Mouse (Mus musculus) layer of hippocampus, adult 18-20 months (tissue): ENCODE data around the gene Rin3. TPM values are rescaled to one million over a fixed set of nuclear protein-coding genes. Genes with fewer than 3 reads are reported as not detected.
"Not testable (repeated sequence)": the region's sequence is repeated elsewhere in the genome, so short reads cannot be mapped to it uniquely, and the experiment has no call there.

Source experiments
- DNase-seq, 2 experiments: peaks; one replicate each; pipeline ENCODE4 v3.0.0; 2022; ENCODE audit warnings: low spot score in 2 of 2
- long read RNA-seq: library from polyadenylated mRNA; stranded (forward); transcript quantifications from one replicate; pipeline ENCODE4 v2.0.0, GENCODE M21; 2021
- total RNA-seq, 2 experiments: library from RNA; stranded (reverse); gene quantifications; 2 replicates each; pipeline ENCODE4 v1.2.3; 2021

The Rin3 gene
- total RNA-seq: 1 to 10 TPM; 3.0 to 3.3 TPM
- long read RNA-seq: 0 reads

DNA sequence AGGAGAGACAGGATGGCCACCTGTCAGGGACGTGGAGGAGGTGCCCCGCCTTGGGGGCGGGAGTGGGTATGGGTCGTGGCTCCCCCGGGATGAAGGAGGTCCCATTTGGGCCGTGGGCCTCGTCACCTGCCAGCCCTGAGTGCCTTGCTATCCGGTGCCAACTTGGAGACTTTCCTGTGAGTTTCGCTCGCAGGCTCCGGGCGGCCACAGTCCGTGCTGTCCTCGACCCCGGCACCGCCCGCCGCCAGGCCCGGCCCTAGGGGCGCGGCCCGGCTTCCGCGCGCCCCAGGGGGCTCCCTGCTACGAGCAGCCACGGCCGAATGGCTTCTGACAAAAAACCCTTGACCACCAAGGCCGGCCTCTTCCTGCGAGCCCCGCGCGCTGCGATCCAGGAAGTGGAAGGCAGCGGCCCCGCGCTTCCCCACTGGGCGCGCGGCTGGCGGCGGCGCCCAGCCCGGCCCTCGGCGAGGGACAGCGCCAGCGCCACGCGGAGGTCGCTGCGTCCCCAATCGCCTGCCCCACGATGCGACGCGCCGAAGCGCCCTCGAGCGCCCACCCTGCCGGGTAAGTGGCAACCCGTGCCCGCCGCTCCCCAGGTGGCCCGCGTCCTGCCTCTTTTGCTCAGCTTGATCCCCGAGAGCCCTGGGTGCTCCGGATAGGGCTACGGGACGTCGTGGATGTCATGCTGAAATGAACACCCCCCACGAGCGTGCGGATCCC is at the start of gene Rin3:
Gene Rin3 (plus strand): TSS at position 286 of the 720 bp plus-strand sequence.
- no peak for DNase-seq

DNA sequence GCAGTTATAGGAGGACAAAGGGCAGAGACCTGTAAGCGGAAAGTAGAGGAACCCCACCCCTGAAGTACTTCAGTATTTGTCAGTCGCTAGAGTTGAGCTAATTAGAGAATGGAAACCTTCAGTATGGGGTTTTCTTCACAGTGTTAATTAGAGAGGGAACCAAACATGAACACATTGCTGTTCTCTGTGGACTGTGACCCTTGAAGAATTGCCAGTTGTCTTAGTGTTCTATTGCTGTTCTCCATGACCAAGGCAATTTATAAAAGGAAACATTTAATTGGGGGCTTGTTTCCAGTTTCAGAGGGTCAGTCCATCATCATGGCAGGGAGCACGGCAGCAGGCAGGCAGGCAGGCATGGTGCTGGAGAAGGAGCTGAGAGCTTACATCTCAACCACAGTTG is 47.3 kb upstream of the Rin3 start:
- no peak for DNase-seq

DNA sequence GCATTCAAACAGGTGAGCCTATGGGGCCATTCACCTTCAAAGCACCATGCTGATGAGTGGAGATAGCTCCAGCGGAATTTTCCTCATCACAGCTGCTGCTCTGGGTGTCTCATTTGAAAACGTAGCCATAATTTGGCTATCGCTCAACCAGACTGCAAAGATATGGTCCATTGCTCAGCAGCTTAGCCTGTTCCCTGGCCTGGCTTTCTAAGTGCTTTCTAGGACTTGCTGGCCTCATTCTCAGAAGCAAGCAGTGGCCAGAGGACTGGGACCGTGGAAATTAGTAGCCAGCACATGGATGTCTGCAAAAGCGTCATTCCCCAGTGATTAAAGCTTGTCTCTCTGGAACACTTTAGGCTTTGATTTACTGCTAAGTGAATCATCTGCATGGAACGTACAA is 46.5 kb upstream of the Rin3 start:
- no peak for DNase-seq

DNA sequence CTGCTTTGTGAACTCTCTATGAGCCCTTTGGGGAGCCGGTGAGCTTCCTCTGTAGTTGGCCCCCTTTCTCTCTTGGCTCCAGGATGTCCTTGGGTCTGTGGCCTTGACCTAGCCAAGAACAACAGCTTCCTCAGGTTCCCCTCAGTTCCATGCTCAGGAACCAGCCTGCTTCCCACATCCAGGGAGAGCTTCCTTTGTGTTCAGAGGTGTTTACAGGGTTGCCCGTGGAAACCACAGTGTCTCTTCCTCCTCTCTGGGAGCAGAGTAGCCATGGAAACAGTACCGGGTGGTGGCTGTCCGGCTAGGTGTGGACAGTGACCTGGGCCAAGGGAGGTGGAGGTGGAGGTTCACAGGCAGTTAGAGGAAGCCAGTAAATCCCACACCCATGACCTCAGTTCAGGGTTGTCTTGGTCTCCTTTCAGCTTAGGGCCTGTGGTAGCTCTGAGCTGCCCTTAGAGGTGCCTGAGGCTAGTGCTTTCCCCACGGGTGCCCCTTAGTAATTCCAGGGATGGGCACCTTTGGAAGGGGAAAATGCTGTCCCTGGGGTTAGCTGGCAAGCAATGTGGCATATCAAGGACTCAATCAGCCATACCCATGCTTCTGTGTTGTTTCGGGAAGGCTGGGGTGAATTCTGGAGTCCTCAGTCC is 40.6 kb upstream of the Rin3 start:
- DNase-seq: no peak

DNA sequence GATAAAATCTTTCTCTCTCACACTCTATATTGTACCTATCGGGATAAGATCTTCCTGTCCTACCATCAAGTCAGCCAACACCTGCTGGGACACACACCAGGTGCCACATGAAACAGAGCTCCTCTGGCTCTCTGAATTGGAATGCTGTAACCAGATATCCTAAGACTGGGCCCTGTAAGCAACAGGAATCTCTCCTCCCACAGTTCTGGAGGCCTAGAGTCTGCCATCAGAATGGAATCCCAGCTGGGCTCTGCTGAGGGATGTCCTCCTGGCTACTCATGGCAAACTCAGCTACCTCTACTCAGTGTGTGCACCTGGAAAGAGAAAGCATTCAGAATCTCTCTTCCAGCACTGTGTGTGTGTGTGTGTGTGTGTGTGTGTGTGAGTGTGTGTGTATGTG is 38.9 kb upstream of the Rin3 start:
- DNase-seq: no peak

DNA sequence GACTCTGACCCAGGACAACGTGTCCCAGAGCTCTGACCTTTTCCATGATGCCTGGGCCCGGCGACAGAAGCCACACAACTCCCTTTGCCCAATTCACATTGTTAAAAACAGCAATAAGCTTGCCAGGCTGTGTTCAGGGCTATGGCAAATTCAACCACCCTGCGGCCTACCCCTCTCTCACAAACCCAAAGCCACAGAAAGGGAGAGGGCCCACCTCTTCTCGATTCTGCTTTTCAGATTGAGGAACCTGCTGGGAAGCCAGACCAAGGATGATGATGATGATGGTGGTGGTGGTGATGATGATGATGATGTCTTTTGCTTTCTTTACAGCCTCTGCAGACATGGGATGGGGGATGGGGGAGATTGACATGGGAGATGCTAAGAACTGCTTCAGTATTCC is 36.6 kb upstream of the Rin3 start:
- no peak for DNase-seq

DNA sequence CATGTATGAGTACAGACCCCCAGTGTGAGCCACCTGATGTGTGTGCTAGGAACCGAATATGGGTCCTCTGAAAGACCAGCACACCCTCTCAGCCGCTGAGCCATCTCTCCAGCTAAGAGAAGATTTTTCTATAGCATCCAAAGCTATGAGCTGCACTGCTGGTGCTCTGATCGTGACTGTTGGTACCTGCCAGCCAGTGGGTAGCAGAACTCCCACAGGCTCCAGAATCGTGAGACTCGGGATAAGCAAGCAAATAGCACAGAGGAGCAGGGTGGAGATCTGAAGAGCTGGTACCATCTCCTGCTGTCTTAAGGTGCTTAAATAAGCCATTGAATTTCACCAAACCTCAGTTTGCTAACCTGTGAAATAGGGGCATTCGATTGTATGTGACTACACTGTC is 34.7 kb upstream of the Rin3 start:
- no peak for DNase-seq

DNA sequence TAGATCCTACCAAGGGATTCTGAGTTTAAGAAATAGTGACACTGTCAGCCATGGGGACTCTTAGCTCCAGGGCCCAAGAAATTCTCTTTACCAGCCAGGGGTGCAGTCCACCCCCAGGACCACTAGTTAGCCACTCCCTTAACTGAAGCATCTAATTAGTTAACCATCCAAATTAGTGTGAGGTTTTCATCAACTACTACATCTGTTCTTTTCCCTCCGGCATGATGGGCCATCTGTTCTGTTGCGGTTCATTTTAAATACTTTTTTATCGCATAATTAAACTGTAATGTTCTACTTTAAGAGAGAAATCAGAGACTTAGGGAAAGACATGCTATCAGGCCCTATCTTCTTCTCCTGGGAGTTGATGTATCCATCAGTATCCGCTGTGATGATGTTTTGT is 32.5 kb upstream of the Rin3 start:
- peak; percentile 38 to 72 for DNase-seq

DNA sequence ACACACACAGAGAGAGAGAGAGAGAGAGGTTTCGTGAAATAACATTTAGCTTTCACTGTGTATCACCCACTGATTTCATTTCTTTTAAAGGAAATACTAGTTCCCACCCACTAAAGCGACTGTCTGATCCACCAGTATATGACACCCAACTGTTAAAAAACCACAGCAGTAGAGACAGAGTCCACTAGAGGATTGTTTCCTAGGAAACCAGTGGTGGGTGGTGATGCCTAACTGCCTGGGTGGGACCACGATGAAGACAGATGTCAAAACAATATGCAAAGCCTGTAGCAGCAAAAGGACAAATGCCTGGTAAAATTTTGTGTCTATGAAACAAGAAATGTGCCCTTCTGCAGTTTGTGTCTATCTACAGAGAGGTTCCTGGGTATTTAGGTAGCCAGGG is 31.8 kb upstream of the Rin3 start:
- peak; percentile 47 to 77 for DNase-seq

DNA sequence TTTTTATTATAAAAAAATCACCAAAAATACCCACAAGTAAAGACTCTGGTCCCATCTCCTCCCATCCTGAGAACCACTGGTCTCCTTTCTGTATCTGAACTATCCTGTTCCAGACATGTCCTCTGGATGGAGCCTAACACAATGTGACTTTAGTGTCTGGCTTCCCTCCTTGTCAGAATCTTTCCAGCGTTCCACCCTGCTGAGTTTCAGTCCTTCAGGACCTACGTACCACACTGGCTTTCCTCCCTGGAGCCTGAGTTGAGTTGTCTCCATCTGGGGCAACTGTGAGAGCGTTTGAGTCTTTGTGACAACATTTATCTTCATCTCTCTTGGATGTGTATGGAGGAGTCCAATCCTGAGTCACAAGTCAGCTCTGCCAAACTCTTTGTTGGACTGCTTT is 30.9 kb upstream of the Rin3 start:
- DNase-seq: no peak

DNA sequence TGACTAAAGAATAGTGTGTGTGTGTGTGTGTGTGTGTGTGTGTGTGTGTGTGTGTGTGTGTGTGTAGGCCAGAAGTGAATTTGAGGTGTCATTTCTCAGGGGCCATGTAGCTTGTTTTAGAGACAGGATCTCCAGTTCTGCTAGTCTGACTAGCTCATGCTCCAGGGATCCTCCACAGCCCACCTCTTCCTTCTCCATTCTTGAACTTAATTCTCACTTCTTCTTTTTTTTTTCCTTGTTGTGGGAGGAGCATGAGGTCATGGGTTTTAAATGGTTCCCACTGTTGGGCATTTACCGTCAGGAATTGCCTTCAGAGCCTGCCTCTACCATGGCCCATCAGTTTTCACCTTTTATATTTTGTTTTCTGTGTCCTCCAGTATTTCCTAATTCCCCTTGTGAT is 30.3 kb upstream of the Rin3 start:
- no peak for DNase-seq

DNA sequence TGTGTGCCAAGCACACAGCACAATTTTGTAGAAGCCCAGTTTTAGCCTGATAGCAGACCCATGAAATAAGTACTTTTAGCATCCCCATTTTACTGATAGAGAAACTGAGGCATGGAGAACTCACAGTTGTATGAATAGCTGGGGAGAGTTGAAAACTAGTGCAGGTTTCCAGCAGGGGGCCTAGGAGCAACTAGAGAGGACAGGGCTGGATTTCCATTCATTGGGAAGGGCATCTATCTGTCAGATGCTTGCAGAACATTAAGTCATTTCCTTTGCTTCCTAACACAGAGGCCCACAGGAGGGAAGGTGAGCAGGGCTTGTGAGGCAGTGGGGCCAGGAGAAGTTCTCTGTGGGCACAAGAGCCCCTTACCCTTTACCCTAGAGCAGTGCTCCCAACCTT is 27.8 kb upstream of the Rin3 start:
- DNase-seq: no peak

DNA sequence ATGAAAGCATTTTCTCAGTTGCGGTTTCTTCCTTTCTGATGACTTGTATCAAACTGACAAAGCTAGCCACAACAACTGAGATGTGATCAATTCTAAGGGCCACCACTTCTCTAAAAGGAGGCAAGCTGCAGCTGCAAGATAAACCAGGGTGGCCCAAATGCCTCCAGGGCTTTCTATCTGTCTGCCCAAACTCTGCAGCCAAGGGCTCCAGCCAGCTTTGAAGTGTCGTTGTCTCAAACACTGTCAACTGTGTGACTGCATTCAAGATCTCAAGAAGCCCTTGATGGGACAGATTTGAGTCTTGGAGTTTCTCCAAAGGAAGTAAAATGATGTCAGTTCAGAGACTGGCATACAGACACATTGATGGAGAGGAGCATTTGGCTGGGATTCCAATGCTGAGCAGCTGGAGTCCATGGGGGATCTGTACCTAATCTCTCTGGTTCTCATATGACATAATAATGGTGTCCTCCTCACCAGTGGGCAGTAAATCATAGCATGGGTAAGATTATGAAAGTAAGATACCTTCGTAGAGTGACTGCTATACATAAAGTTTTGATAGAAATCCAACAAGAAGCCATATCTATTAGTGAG is 24.2 kb upstream of the Rin3 start:
- DNase-seq: no peak

DNA sequence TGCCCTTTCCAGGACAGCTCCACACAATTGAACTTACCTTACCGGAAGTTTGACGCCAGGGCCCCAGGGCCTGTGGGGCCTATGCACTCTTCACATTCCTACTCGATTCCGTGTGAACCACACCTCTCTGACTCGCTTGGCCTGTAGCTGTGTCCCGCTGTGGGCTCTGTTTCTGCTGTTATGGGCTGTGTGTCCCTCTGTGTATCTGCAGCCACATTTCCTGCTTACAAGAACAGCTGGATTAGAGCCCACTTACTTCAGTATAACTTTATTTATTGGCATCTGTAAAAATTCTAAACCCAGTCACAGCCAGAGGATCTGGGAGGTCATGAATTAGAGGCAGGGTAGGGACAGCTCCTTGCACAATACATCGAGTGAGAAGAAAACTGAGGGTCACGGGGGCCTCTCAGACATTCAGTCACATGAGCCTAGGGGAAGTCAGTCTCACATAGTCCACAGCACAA is 20.9 kb upstream of the Rin3 start:
- no peak for DNase-seq

DNA sequence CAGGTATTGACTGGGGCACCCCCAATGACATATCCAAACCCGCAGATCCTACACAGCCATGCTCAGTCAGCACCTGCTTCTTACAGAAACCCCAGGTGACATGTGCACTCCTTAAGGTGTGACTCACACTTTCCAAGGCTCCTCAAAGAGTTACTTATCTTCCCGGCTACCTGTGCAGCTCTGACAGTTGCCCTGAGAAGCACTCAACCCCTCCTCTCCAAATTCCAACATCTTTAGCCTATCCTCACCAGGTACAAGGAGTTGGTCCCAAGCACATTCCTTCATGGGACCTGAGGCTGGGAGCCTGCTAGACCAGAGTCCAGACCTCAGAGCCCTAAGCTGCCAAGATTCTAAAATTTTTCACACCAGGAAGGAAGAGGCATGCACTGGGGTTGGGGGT is 20.0 kb upstream of the Rin3 start:
- DNase-seq: no peak

DNA sequence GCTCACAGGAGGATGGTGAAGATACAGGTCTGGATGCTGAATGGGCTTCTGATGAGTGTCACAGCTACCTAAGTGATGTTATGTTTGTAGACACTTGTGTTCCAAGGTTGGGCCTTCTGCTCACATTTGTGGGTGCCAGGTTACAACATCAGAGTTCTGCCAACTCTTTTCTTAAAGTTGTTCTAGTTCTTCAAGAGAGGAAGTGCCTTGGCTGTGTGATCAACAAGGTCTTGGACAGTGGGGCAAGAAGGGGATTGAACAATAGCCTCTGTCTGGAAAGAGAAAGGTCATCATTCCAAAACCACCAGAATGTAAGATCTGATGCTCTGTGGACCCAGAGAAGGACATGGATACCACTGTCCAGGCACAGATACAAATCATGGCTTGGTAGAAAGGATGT is 19.6 kb upstream of the Rin3 start:
- DNase-seq: no peak

DNA sequence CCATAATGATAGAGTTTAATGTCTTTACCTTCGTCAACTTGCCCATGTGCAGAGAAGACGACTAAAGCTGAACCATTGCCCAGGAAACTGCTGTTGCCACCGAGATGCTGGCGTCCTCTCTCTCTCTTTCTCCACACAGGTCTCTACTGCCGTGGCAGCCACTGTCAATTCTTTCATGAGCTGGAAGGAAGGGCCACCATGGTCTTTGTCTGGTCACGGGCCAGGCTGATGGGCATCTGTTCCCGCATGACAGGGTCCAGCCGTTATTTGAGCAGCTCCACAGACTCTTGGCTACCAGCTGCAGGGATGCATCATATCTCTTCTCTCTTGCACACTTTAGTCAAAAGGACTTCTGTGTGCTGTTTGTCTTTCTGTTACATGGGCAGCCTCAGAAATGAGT is 16.4 kb upstream of the Rin3 start:
- no peak for DNase-seq

DNA sequence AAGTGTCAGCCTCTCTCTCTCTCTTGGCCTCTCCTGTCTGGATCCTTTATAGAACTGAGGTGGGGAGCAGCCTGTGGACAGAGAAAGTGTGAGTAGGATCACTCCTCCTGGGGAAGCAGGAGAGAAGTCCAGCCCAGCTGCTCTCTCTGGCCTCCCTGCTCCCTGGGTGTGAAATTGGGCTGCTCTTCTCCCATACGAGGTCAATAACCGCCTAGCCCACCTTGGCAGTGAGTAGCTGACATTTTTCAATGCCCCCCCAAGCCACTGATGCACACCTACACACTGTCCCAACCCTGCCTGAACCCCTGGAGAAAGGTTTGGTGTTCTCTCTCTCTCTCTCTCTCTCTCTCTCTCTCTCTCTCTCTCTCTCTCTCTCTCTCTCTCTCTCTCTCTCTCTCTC is 13.7 kb upstream of the Rin3 start:
- DNase-seq: no peak

DNA sequence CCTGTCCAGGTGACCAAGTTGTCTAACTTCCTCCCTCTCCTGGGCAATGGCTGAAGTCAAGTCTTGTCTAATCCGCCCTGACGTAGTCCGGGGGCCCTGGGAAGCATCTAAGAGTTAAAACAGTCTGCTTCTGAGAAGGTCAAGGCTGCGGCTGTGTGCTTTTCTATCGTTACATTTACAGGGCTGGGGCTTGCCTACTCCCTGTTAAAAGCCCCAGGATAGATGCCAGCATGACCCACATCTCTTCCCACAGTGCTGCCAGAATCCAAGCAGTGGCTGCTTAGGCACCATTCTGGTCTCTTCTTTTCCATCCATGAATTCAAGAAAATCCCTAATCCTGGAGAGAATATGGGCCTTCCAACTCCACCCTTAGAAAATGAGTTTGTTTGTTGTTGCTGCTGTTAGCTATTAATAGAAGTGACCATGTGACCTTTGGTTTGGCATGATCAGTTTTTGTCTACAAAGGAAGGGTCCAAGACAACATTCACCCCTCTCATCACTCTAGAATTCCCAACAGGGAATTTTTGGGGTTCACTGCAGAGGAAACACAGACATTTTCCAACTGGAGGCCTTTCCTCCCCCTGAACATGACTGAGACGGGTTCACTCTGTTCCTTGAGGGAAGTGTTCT is 12.0 kb upstream of the Rin3 start:
- DNase-seq: no peak

DNA sequence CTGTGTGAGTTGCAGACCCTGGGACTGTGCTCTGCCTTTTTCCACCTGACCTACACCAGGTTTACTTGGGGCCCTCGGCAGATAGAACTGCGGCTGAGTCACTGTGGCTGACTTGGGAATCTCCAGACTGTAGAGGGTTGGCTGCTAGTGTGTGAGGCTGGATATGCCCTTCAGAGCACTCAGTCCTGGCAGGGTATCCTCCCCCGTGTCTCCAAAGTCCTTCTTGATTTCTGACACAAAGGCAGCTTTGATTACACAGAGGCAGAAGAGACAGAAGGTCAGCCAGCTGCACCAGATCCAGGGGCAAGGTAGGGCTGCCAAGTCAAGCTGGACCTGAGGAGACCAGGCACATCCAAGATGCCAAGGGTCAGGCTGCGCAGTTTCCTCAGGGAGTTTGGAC is 11.4 kb upstream of the Rin3 start:
- DNase-seq: no peak

DNA sequence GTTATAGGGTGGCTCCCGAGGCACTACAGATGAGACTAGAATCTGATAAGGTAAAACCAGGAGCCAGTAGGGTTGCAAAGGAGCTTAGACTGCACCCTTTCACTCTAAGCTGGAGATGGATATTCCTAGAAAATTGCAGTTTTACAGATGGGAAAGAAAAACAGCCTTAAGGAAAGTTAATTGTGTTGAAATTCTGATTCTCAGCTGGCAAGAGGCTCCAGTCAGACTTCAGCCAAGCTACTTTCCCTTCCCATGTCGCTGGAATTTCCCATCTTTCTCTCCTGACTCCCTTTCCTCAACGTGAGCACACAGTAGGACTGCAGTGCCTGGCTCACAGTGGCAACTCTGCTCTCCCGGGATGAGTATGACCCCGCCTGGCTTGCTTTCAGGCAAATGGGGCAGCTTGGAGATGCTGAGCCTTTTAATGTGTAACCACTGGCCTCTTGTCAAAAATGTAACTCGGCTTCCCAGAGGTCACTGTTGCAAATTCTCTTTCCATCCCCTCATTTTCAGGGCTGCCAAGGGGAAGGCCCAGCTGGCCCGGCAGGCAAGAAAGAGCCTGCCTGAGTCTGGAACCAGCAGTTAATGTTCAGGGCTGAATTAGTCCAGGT is 6.9 kb upstream of the Rin3 start:
- no peak for DNase-seq

DNA sequence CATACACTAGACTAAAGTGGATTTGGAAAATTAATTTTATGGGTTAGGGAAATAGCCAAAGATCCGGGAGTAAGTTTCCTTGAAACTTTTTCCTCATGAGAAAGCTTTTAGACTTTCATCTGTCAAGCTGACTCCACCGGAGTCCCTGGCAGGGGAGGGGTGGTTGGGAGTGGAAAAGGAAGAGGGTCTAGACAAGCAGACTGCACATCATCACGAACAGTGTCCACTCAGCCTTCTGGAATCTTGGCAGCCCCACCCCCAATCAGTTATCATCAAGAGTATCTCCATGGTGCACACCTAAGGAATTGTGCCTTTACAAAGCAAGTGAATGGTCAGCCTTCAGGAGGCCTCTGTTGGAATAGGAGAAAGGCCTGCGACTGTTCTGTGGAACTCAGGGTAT is 2.6 kb upstream of the Rin3 start:
- not testable (repeated sequence) for DNase-seq
